ENCODE assay signal across 25 mouse cellular contexts in genomic region chr3:88407529-88407928, GRCm38 (mm10). TPM values are rescaled to one million over a fixed set of nuclear protein-coding genes. Genes with fewer than 3 reads are reported as not detected.
A peak's percentile ranks its signal among the peaks of the same experiment; 100 is the strongest.
DNase-seq lines count a peak whose midpoint lies in the region; ATAC-seq lines count a peak whose summit lies in the region.
"Had no signal": no experiment of that assay in that cellular context is flagged by ENCODE, and none has a peak within 500 bp of the region (broad histone marks: within the 10 kb centered on the region; RNA-seq: fewer than 3 reads in every experiment).

No protein-coding gene starts in this region.

- DNase-seq in kidney, adult 8-10 months, result no peak
- peak; percentile 48 for DNase-seq in 3T3-L1 (ENCODE audit: low read depth, low spot score)
- DNase-seq in embryonic facial prominence, embryonic 14.5 days (ENCODE audit: low spot score), result no peak
- DNase-seq in adrenal gland, adult 8-10 months, result no peak
- no peak for DNase-seq in cerebellum, adult 11 months

- H3K4me3 ChIP-seq in forebrain, embryonic 12.5 days (replicated peaks), result no peak overlapping the region
- H3K4me3 ChIP-seq in forebrain, embryonic 15.5 days, result no peak overlapping the region
- no peak overlapping the region for H3K4me3 ChIP-seq in kidney, embryonic 15.5 days (replicated peaks)
- no peak overlapping the region for H3K4me3 ChIP-seq in embryonic facial prominence, embryonic 14.5 days (ENCODE audit: low read depth, low read length)
- H3K4me3 ChIP-seq: embryonic facial prominence, embryonic 12.5 days; forebrain, embryonic 10.5 days; heart, adult 2 months; lung, embryonic 15.5 days; midbrain, embryonic 13.5 days; myocyte; neural tube, embryonic 15.5 days had no signal

- H3K36me3 ChIP-seq in forebrain, embryonic 12.5 days (replicated peaks), result peaks cover 20% of the 10 kb centered on the region
- H3K36me3 ChIP-seq in forebrain, embryonic 15.5 days, result peaks cover 6% of the 10 kb centered on the region
- H3K36me3 ChIP-seq in kidney, embryonic 15.5 days, result peaks cover 41% of the 10 kb centered on the region
- H3K36me3 ChIP-seq in embryonic facial prominence, embryonic 14.5 days (ENCODE audit: control insufficient read depth, insufficient read depth, low read length), result peaks cover 25% of the 10 kb centered on the region

- ATAC-seq in forebrain, embryonic 12.5 days (ENCODE audit: low FRiP score), result no peak
- ATAC-seq in forebrain, embryonic 15.5 days (replicated peaks), result no peak
- ATAC-seq in kidney, embryonic 15.5 days (replicated peaks; ENCODE audit: low FRiP score), result no peak
- no peak for ATAC-seq in embryonic facial prominence, embryonic 14.5 days (ENCODE audit: low read depth)
- ATAC-seq: intestine, embryonic 16.5 days had no signal

- 65% methylated on average over 7 of the region's 7 CpGs for WGBS in forebrain, embryonic 12.5 days
- WGBS in forebrain, embryonic 15.5 days, result 59% methylated on average over 7 of the region's 7 CpGs
- WGBS in kidney, embryonic 15.5 days, result 48% methylated on average over 7 of the region's 7 CpGs
- WGBS in embryonic facial prominence, embryonic 14.5 days, result 54% methylated on average over 7 of the region's 7 CpGs

- no peaks in the 10 kb centered on the region for H3K9me3 ChIP-seq in forebrain, embryonic 12.5 days
- no peaks in the 10 kb centered on the region for H3K9me3 ChIP-seq in forebrain, embryonic 15.5 days
- no peaks in the 10 kb centered on the region for H3K9me3 ChIP-seq in kidney, embryonic 15.5 days (replicated peaks)
- H3K9me3 ChIP-seq in embryonic facial prominence, embryonic 14.5 days (ENCODE audit: control insufficient read depth, low read length), result no peaks in the 10 kb centered on the region
- H3K9me3 ChIP-seq: embryonic facial prominence, embryonic 12.5 days; forebrain, embryonic 10.5 days; lung, embryonic 15.5 days; midbrain, embryonic 13.5 days; neural tube, embryonic 15.5 days had no signal

- no peak overlapping the region for H3K4me2 ChIP-seq in forebrain, embryonic 12.5 days
- no peak overlapping the region for H3K4me2 ChIP-seq in forebrain, embryonic 15.5 days (replicated peaks)
- no peak overlapping the region for H3K4me2 ChIP-seq in kidney, embryonic 15.5 days
- no peak overlapping the region for H3K4me2 ChIP-seq in embryonic facial prominence, embryonic 14.5 days (ENCODE audit: low read depth, low read length)
- H3K4me2 ChIP-seq: embryonic facial prominence, embryonic 12.5 days; midbrain, embryonic 13.5 days; neural tube, embryonic 15.5 days had no signal

- H3K4me1 ChIP-seq in forebrain, embryonic 12.5 days, result peaks cover 31% of the 10 kb centered on the region
- peaks cover 21% of the 10 kb centered on the region for H3K4me1 ChIP-seq in forebrain, embryonic 15.5 days
- peaks cover 42% of the 10 kb centered on the region for H3K4me1 ChIP-seq in kidney, embryonic 15.5 days
- peaks cover 12% of the 10 kb centered on the region for H3K4me1 ChIP-seq in embryonic facial prominence, embryonic 14.5 days (ENCODE audit: control insufficient read depth, insufficient read depth, low read length)

- no peak overlapping the region for H3K9ac ChIP-seq in forebrain, embryonic 12.5 days
- no peak overlapping the region for H3K9ac ChIP-seq in forebrain, embryonic 15.5 days (replicated peaks)
- no peak overlapping the region for H3K9ac ChIP-seq in kidney, embryonic 15.5 days
- peak overlapping the region; percentile 16; the same call in 1 of the 2 replicates for H3K9ac ChIP-seq in embryonic facial prominence, embryonic 14.5 days (ENCODE audit: low read depth, low read length)
- H3K9ac ChIP-seq: embryonic facial prominence, embryonic 12.5 days; lung, embryonic 15.5 days; midbrain, embryonic 13.5 days; neural tube, embryonic 15.5 days had no signal

- 0 out of 2 replicates have a peak overlapping the region, but pooled peaks have one; percentile 9 for H3K27ac ChIP-seq in forebrain, embryonic 12.5 days
- no peak overlapping the region for H3K27ac ChIP-seq in forebrain, embryonic 15.5 days (replicated peaks)
- 0 out of 2 replicates have a peak overlapping the region, but pooled peaks have one; percentile 15 for H3K27ac ChIP-seq in kidney, embryonic 15.5 days
- H3K27ac ChIP-seq in embryonic facial prominence, embryonic 14.5 days (replicated peaks; ENCODE audit: low read depth, low read length), result no peak overlapping the region
- H3K27ac ChIP-seq: embryonic facial prominence, embryonic 12.5 days; forebrain, embryonic 10.5 days; heart, adult 2 months; lung, embryonic 15.5 days; macrophage; midbrain, embryonic 13.5 days; neural tube, embryonic 15.5 days had no signal

- no peaks in the 10 kb centered on the region for H3K27me3 ChIP-seq in forebrain, embryonic 12.5 days
- no peaks in the 10 kb centered on the region for H3K27me3 ChIP-seq in forebrain, embryonic 15.5 days
- H3K27me3 ChIP-seq in kidney, embryonic 15.5 days, result no peaks in the 10 kb centered on the region
- H3K27me3 ChIP-seq in embryonic facial prominence, embryonic 14.5 days (replicated peaks; ENCODE audit: control insufficient read depth, insufficient read depth, low read length), result no peaks in the 10 kb centered on the region
- H3K27me3 ChIP-seq: embryonic facial prominence, embryonic 12.5 days; lung, embryonic 15.5 days; midbrain, embryonic 13.5 days; neural tube, embryonic 15.5 days had no signal

RNA-seq across cellular contexts. Expression of gene Pmf1, which starts 2.6 kb away (rescaled TPM):
- 119 and 120 TPM in 2 replicates for polyA plus RNA-seq in forebrain, embryonic 12.5 days (2016; fragmentation: Nextera tagmentation; extraction: Ambion mirVana)
- polyA plus RNA-seq in forebrain, embryonic 15.5 days (2015; fragmentation: Nextera tagmentation; extraction: Ambion mirVana), result 55.1 and 64.8 TPM in 2 replicates
- 152 TPM in 2 replicates for polyA plus RNA-seq in kidney, embryonic 15.5 days (2015; fragmentation: Nextera tagmentation; extraction: Ambion mirVana)
- 87.0 and 99.7 TPM in 2 replicates for polyA plus RNA-seq in embryonic facial prominence, embryonic 14.5 days (2014; fragmentation: Nextera tagmentation; extraction: Ambion mirVana)
- total RNA-seq in adrenal gland, adult 8-10 months (2022), result 10 to 100 TPM; 31.5 to 46.9 (median 34.3) TPM

RNA-seq across cellular contexts. Expression of gene Slc25a44, which starts 17.4 kb away (rescaled TPM):
- polyA plus RNA-seq in forebrain, embryonic 12.5 days (2016; fragmentation: Nextera tagmentation; extraction: Ambion mirVana), result 22.7 and 24.9 TPM in 2 replicates
- 31.3 and 33.2 TPM in 2 replicates for polyA plus RNA-seq in forebrain, embryonic 15.5 days (2015; fragmentation: Nextera tagmentation; extraction: Ambion mirVana)
- polyA plus RNA-seq in kidney, embryonic 15.5 days (2015; fragmentation: Nextera tagmentation; extraction: Ambion mirVana), result 17.5 and 17.6 TPM in 2 replicates
- 18.1 and 21.4 TPM in 2 replicates for polyA plus RNA-seq in embryonic facial prominence, embryonic 14.5 days (2014; fragmentation: Nextera tagmentation; extraction: Ambion mirVana)
- 10 to 100 TPM; 44.3 to 50.8 (median 47.0) TPM for total RNA-seq in adrenal gland, adult 8-10 months (2022)

RNA-seq across cellular contexts. Expression of gene Bglap, which starts 23.3 kb away (rescaled TPM):
- polyA plus RNA-seq in forebrain, embryonic 12.5 days (2016; fragmentation: Nextera tagmentation; extraction: Ambion mirVana), result not detected in 2 replicates
- not detected in 2 replicates for polyA plus RNA-seq in forebrain, embryonic 15.5 days (2015; fragmentation: Nextera tagmentation; extraction: Ambion mirVana)
- 5.6 TPM in 1 of 2 replicates, not detected in the other for polyA plus RNA-seq in kidney, embryonic 15.5 days (2015; fragmentation: Nextera tagmentation; extraction: Ambion mirVana)
- polyA plus RNA-seq in embryonic facial prominence, embryonic 14.5 days (2014; fragmentation: Nextera tagmentation; extraction: Ambion mirVana), result 7.9 and 33.0 TPM in 2 replicates
- total RNA-seq in adrenal gland, adult 8-10 months (2022), result 1 to 10 TPM in 2 of 4 experiments, under 1 TPM in 2; 0.77 to 7.8 (median 2.5) TPM
- total RNA-seq: gastrocnemius, postnatal 14 days; heart, adult 2 months; heart, postnatal 10 days; layer of hippocampus, adult 18-20 months; layer of hippocampus, postnatal 36 days; MEL had no signal
- polyA plus RNA-seq: CD4-positive, CD25-positive, alpha-beta regulatory T cell, adult 4 months; cortical plate, adult 2 months; embryonic facial prominence, embryonic 12.5 days; heart, adult 2 months; hindbrain, embryonic 16.5 days; intestine, embryonic 16.5 days; lung, embryonic 15.5 days; macrophage; midbrain, embryonic 13.5 days; neural tube, embryonic 15.5 days had no signal

RNA-seq across cellular contexts. Expression of gene Bglap2, which starts 29.0 kb away (rescaled TPM):
- polyA plus RNA-seq in forebrain, embryonic 12.5 days (2016; fragmentation: Nextera tagmentation; extraction: Ambion mirVana), result not detected in 2 replicates
- not detected in 2 replicates for polyA plus RNA-seq in forebrain, embryonic 15.5 days (2015; fragmentation: Nextera tagmentation; extraction: Ambion mirVana)
- 3.4 TPM in 1 of 2 replicates, not detected in the other for polyA plus RNA-seq in kidney, embryonic 15.5 days (2015; fragmentation: Nextera tagmentation; extraction: Ambion mirVana)
- 6.5 and 27.0 TPM in 2 replicates for polyA plus RNA-seq in embryonic facial prominence, embryonic 14.5 days (2014; fragmentation: Nextera tagmentation; extraction: Ambion mirVana)
- 1 to 10 TPM in 1 of 4 experiments, not detected in 3; 2.1 TPM for total RNA-seq in adrenal gland, adult 8-10 months (2022)
- total RNA-seq: gastrocnemius, postnatal 14 days; heart, adult 2 months; heart, postnatal 10 days; layer of hippocampus, adult 18-20 months; layer of hippocampus, postnatal 36 days; MEL had no signal
- polyA plus RNA-seq: CD4-positive, CD25-positive, alpha-beta regulatory T cell, adult 4 months; cortical plate, adult 2 months; embryonic facial prominence, embryonic 12.5 days; forebrain, embryonic 10.5 days; hindbrain, embryonic 16.5 days; intestine, embryonic 16.5 days; lung, embryonic 15.5 days; macrophage; midbrain, embryonic 13.5 days; neural tube, embryonic 15.5 days had no signal

RNA-seq across cellular contexts. Expression of gene Bglap3, which starts 35.0 kb away (rescaled TPM):
- polyA plus RNA-seq in forebrain, embryonic 12.5 days (2016; fragmentation: Nextera tagmentation; extraction: Ambion mirVana), result 0.18 TPM in 1 of 2 replicates, not detected in the other
- polyA plus RNA-seq in forebrain, embryonic 15.5 days (2015; fragmentation: Nextera tagmentation; extraction: Ambion mirVana), result 0.27 TPM in 1 of 2 replicates, not detected in the other
- 0.39 and 0.48 TPM in 2 replicates for polyA plus RNA-seq in kidney, embryonic 15.5 days (2015; fragmentation: Nextera tagmentation; extraction: Ambion mirVana)
- 1.5 and 4.6 TPM in 2 replicates for polyA plus RNA-seq in embryonic facial prominence, embryonic 14.5 days (2014; fragmentation: Nextera tagmentation; extraction: Ambion mirVana)
- 1 to 10 TPM in 2 of 4 experiments, under 1 TPM in 1, not detected in 1; 0.89 to 1.9 (median 1.3) TPM for total RNA-seq in adrenal gland, adult 8-10 months (2022)
- total RNA-seq: gastrocnemius, postnatal 14 days; heart, adult 2 months; heart, postnatal 10 days; MEL had no signal
- polyA plus RNA-seq: CD4-positive, CD25-positive, alpha-beta regulatory T cell, adult 4 months; heart, adult 2 months; lung, embryonic 15.5 days; macrophage; midbrain, embryonic 13.5 days had no signal

Comparison
In these comparisons a context has a peak if more than half of its experiments do, and no peak if none do; other contexts are left out.
1. H3K27ac ChIP-seq: peak in forebrain, embryonic 12.5 days (single experiment) and kidney, embryonic 15.5 days (single experiment); none in forebrain, embryonic 15.5 days (single experiment) and embryonic facial prominence, embryonic 14.5 days (single experiment).